Mouse (Mus musculus): ENCODE results near the gene F5. TPM values are rescaled to one million over a fixed set of nuclear protein-coding genes. Genes with fewer than 3 reads are reported as not detected.
A peak's percentile ranks its signal among the peaks of the same experiment; 100 is the strongest.

The F5 gene
- polyA plus RNA-seq, 1 experiment from 2014 or later = 0.32 TPM

DNA sequence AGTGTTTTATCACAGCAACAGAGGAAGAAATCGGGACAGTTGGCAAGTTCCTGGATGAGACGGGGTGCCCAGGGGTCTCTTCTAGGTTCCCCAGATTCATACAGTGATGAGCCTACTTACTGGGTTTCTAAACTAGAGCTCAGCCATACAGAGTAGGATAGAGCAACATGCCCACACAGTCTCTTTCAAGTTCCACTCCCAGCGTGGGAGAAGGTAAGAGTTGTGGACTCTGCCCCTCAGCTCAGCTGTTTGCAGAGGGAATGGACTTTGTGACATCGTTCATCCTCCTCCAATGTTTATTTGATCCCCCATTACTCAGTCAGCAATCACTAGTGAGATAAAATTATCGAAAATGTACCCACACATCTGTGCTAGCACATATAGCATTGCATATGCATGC, 11.1 kb downstream of the F5 start:
- Histone ChIP-seq H3K4me2 (replicated peaks) (no peak overlapping the region), H3K27ac (no peak overlapping the region), H3K36me3 (no peaks in the 10 kb centered on the region), H3K9me3 (no peaks in the 10 kb centered on the region), H3K9ac (no peak overlapping the region), H3K27me3 (no peaks in the 10 kb centered on the region), H3K4me3 (no peak overlapping the region), H3K4me1 (no peaks in the 10 kb centered on the region)
- ATAC-seq (ENCODE audit: insufficient number of reproducible peaks, insufficient read depth, low FRiP score, low TSS enrichment) = no peak
- 81% methylated on average over 5 of the region's 5 CpGs for WGBS

DNA sequence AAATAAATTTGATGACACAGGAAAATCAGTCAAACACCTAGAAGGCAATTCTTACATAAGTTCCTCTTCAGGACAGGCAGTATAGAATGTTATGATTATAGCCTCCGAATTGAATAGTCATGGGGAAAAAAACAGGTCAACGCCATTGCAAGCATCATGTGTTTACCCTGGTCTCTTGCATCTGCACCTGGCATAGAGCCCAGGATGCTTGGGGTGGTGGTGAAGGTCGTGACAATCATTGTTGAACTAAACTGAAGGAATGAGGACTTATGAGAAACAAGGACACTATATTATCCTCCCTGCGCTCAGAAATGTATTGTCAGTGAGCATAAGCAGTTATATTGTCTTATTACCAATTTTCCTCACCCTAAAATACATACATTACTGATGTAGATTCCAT, 17.2 kb downstream of the F5 start:
- ATAC-seq (ENCODE audit: insufficient number of reproducible peaks, insufficient read depth, low FRiP score, low TSS enrichment) = no peak
- Histone ChIP-seq H3K9me3 (no peaks in the 10 kb centered on the region), H3K27ac (no peak overlapping the region), H3K4me2 (replicated peaks) (no peak overlapping the region), H3K36me3 (no peaks in the 10 kb centered on the region), H3K27me3 (no peaks in the 10 kb centered on the region), H3K4me3 (no peak overlapping the region), H3K4me1 (no peaks in the 10 kb centered on the region), H3K9ac (no peak overlapping the region)
- WGBS = 78% methylated on average over 4 of the region's 4 CpGs

DNA sequence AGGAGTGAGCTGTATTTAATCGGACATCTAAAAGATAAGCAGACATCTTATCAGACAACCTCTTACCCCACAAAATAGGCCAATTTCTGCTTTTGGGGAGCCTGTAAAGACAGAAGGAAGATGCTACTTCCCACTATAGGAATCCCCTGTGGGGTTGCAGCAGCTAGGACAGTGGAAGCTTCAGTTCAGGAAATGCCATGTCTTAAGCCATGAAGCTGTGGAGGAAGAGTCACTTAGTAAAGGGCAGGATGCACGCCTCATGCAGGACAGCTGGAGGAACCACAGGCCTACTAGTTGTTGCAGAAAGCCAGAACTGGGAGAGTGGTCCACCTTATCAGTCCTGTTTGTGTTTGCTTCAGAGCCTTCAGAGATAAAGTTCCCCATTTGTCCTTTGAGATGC, 18.8 kb downstream of the F5 start:
- Histone ChIP-seq H3K4me1 (no peaks in the 10 kb centered on the region), H3K9ac (no peak overlapping the region), H3K9me3 (no peaks in the 10 kb centered on the region), H3K27me3 (no peaks in the 10 kb centered on the region), H3K4me2 (replicated peaks) (no peak overlapping the region), H3K27ac (no peak overlapping the region), H3K36me3 (no peaks in the 10 kb centered on the region), H3K4me3 (no peak overlapping the region)
- WGBS = 80% methylated on average over 2 of the region's 2 CpGs
- no peak for ATAC-seq (ENCODE audit: insufficient number of reproducible peaks, insufficient read depth, low FRiP score, low TSS enrichment)

DNA sequence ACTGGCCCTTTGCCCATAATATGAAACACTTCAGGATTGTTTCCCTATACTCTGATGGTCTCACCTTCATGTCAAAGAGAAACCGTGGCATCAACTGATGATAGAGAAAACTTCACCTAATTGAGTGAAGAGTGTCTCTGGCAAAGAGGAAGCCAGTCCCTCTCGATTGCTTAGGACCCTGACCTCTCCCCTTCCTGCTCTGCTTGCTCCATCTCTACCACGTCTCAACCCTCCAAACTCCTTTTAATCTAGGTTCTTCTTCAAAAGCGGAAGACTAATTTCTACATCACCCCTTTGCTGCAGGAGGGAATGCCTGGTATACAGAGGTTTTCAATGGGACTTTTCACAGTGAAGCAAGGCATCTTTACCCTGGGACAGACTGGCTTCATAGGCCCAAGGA, 21.5 kb downstream of the F5 start:
- Histone ChIP-seq H3K9ac (no peak overlapping the region), H3K36me3 (no peaks in the 10 kb centered on the region), H3K4me3 (no peak overlapping the region), H3K9me3 (no peaks in the 10 kb centered on the region), H3K27me3 (no peaks in the 10 kb centered on the region), H3K27ac (no peak overlapping the region), H3K4me1 (no peaks in the 10 kb centered on the region), H3K4me2 (replicated peaks) (no peak overlapping the region)
- no peak for ATAC-seq (ENCODE audit: insufficient number of reproducible peaks, insufficient read depth, low FRiP score, low TSS enrichment)
- WGBS = 75% methylated on average over 4 of the region's 4 CpGs

DNA sequence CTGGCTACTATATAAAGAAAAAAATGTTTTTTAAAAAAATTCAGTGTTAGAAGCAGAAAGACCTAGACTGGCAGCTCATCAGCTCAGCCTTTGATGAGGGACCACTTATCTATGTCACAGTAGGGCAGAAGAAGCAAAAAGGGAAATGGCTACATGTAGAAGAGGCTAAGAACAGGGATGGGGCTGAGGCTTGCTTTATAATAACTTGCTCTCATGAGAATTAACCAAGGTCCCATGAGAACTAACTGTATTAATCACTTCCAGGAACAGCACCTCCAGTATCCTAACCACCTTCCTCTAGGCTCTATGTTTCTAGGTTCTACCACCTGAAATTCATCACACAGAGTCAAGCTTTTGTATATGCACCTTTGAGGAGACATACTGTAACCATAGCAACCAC, 25.2 kb downstream of the F5 start:
- Histone ChIP-seq H3K4me1 (no peaks in the 10 kb centered on the region), H3K9ac (no peak overlapping the region), H3K27ac (no peak overlapping the region), H3K4me3 (no peak overlapping the region), H3K36me3 (no peaks in the 10 kb centered on the region), H3K4me2 (replicated peaks) (no peak overlapping the region), H3K27me3 (no peaks in the 10 kb centered on the region), H3K9me3 (no peaks in the 10 kb centered on the region)
- no peak for ATAC-seq (ENCODE audit: insufficient number of reproducible peaks, insufficient read depth, low FRiP score, low TSS enrichment)

GRCm38 (mm10) chr1:164178429-164178828, 26.8 kb downstream of the F5 start:
- Histone ChIP-seq H3K36me3 (no peaks in the 10 kb centered on the region), H3K9ac (no peak overlapping the region), H3K4me3 (no peak overlapping the region), H3K27ac (no peak overlapping the region), H3K27me3 (no peaks in the 10 kb centered on the region), H3K4me2 (replicated peaks) (no peak overlapping the region), H3K9me3 (no peaks in the 10 kb centered on the region), H3K4me1 (no peaks in the 10 kb centered on the region)
- no peak for ATAC-seq (ENCODE audit: insufficient number of reproducible peaks, insufficient read depth, low FRiP score, low TSS enrichment)
- WGBS = 82% methylated on average over 6 of the region's 6 CpGs

DNA sequence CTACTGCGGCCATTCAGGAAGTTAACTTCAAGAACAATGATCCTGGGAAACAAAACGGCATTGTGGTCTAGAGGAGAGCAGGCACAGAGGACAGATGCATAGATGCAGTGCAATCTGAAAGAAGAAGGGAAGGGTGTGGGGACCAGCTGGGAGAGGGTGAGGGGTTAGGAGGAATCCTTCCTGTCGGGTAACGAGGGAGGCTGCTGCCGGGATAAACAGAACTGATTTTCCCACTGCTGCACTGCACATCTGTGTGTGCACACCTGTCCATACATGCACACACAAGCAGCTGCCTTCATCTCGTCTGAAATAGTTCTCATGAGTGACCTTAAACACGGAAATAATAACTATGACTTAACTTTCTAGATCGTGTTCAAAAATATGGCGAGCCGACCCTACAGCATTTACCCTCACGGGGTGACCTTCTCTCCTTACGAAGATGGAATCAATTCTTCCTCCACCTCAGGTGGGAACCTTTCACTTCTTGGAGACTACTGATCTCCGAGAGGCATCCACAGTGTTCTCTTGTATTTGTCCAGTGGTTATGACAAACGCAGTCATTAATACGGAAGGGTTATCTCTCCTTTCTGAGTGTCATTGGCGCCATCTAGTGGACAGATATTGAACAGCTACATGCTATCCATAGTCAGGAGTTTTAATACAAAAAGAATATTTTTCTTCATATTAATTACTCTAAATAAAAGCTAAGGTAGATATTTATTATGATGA, 32.7 kb downstream of the F5 start:
- peak overlapping the region; percentile 42 for H3K4me2 ChIP-seq (replicated peaks)
- H3K27ac ChIP-seq = no peak overlapping the region
- no peaks in the 10 kb centered on the region for H3K36me3 ChIP-seq
- 42% methylated on average over 16 of the region's 16 CpGs for WGBS
- no peak for ATAC-seq (ENCODE audit: insufficient number of reproducible peaks, insufficient read depth, low FRiP score, low TSS enrichment)
- H3K9ac ChIP-seq = no peak overlapping the region
- no peaks in the 10 kb centered on the region for H3K27me3 ChIP-seq
- no peaks in the 10 kb centered on the region for H3K9me3 ChIP-seq
- peak overlapping the region; percentile 17 for H3K4me3 ChIP-seq
- no peaks in the 10 kb centered on the region; the same call in 1 of the 2 replicates for H3K4me1 ChIP-seq

- no peak for ATAC-seq (ENCODE audit: insufficient number of reproducible peaks, insufficient read depth, low FRiP score, low TSS enrichment)
- 43% methylated on average over 8 of the region's 8 CpGs for WGBS
- H3K4me2 ChIP-seq (replicated peaks) = no peak overlapping the region
Measured at GRCm38 (mm10) chr1:164184871-164185223, 33.2 kb downstream of the F5 start.

DNA sequence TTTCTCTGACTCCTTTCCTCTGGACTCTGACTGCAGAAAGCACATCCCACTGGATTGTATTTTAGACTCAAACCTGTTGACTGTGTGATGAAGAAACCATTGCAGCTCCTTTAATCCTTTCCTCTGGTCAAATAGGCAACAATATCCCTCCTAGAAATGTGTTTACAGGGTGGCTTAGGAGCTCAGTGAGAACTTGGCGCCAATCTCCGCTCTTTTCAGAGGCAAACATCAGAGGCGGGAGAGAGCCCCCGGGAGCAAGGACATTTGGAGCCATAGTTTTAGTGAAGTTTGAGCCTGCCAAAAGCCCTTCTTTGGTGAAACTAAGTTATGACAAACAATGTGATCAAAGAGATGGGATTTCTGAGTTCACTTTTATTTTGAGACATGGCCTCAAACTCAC, 33.7 kb downstream of the F5 start:
- H3K4me2 ChIP-seq (replicated peaks) = no peak overlapping the region
- no peaks in the 10 kb centered on the region for H3K36me3 ChIP-seq
- H3K9me3 ChIP-seq = no peaks in the 10 kb centered on the region
- H3K4me3 ChIP-seq = no peak overlapping the region
- 71% methylated on average over 4 of the region's 4 CpGs for WGBS
- H3K27ac ChIP-seq = no peak overlapping the region
- no peaks in the 10 kb centered on the region; the same call in 1 of the 2 replicates for H3K4me1 ChIP-seq
- no peak for ATAC-seq (ENCODE audit: insufficient number of reproducible peaks, insufficient read depth, low FRiP score, low TSS enrichment)
- no peak overlapping the region for H3K9ac ChIP-seq
- H3K27me3 ChIP-seq = no peaks in the 10 kb centered on the region

More at GRCm38 (mm10) chr1:164184871-164185223, 33.2 kb downstream of the F5 start:
- Histone ChIP-seq H3K4me1 (no peaks in the 10 kb centered on the region; the same call in 1 of the 2 replicates), H3K9me3 (no peaks in the 10 kb centered on the region), H3K9ac (no peak overlapping the region), H3K27ac (no peak overlapping the region), H3K27me3 (no peaks in the 10 kb centered on the region), H3K36me3 (no peaks in the 10 kb centered on the region), H3K4me3 (no peak overlapping the region)

GRCm38 (mm10) chr1:164187002-164187560, 35.4 kb downstream of the F5 start:
- Histone ChIP-seq H3K9ac (no peak overlapping the region), H3K4me3 (no peak overlapping the region), H3K4me2 (replicated peaks) (no peak overlapping the region), H3K36me3 (no peaks in the 10 kb centered on the region), H3K4me1 (no peaks in the 10 kb centered on the region; the same call in 1 of the 2 replicates), H3K27ac (no peak overlapping the region), H3K9me3 (no peaks in the 10 kb centered on the region), H3K27me3 (no peaks in the 10 kb centered on the region)
- no peak for ATAC-seq (ENCODE audit: insufficient number of reproducible peaks, insufficient read depth, low FRiP score, low TSS enrichment)
- 78% methylated on average over 1 of the region's 1 CpGs for WGBS

DNA sequence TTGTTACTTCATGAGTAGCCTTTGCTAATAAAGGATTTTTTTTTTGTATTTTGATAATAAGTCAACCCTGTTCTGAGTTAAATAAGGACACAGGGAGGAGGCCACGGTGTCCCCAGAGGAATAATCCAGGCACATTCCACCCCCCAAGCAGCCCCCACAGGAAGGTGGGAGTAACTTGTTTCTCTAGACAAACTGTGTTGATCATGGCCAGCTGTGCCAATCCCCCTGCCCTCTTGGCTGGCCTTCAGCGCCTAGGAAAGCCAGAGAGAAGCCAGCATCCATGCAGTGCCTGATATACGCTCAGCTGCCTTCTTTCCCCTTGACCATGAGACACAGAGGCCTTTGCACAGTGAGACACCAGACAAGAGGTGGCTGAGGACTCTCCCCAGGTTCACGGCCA, 47.9 kb downstream of the F5 start:
- no peak overlapping the region for H3K4me2 ChIP-seq (replicated peaks)
- H3K36me3 ChIP-seq = no peaks in the 10 kb centered on the region
- no peak overlapping the region for H3K9ac ChIP-seq
- H3K27ac ChIP-seq = no peak overlapping the region
- H3K27me3 ChIP-seq = no peaks in the 10 kb centered on the region
- ATAC-seq (ENCODE audit: insufficient number of reproducible peaks, insufficient read depth, low FRiP score, low TSS enrichment) = no peak
- 87% methylated on average over 4 of the region's 4 CpGs for WGBS
- H3K4me3 ChIP-seq = no peak overlapping the region
- H3K9me3 ChIP-seq = no peaks in the 10 kb centered on the region
- H3K4me1 ChIP-seq = no peaks in the 10 kb centered on the region

DNA sequence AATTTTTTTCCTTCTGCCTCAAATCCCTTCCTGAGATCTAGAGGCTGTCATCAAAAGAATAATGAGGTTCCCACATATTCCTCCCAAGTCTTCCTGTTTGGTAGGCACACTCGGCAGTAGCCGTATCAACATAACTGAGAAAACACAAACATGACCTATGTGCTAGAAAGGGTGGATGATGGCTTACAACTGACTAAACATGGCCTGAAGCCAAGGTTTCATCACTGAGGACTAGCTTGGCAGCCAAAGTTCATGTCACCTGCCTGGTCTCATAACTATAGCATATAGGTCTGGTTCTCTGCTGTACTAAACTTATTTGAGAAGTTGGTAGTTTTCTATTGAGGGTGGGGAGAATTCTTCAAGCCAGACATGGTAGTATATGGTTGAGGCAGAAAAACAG, 56.8 kb downstream of the F5 start:
- H3K4me2 ChIP-seq (replicated peaks) = no peak overlapping the region
- no peak overlapping the region for H3K4me3 ChIP-seq
- H3K9ac ChIP-seq = no peak overlapping the region
- no peaks in the 10 kb centered on the region for H3K9me3 ChIP-seq
- no peaks in the 10 kb centered on the region for H3K36me3 ChIP-seq
- no peaks in the 10 kb centered on the region for H3K27me3 ChIP-seq
- no peak for ATAC-seq (ENCODE audit: insufficient number of reproducible peaks, insufficient read depth, low FRiP score, low TSS enrichment)
- 74% methylated on average over 2 of the region's 2 CpGs for WGBS
- no peak overlapping the region for H3K27ac ChIP-seq
- H3K4me1 ChIP-seq = no peaks in the 10 kb centered on the region

Measured in embryonic facial prominence, embryonic 12.5 days (tissue).